Comparison of ENCODE assay signal across 24 mouse cellular contexts in genomic region chr13:81222377-81222776, GRCm38 (mm10).
"Had no signal": no experiment of that assay in that cellular context is flagged by ENCODE, and none has a peak within 500 bp of the region (broad histone marks: within the 10 kb centered on the region; RNA-seq: fewer than 3 reads in every experiment).

No protein-coding gene starts in this region.

- H3K36me3 ChIP-seq: heart, embryonic 13.5 days; heart, embryonic 15.5 days; hindbrain, embryonic 13.5 days; hindbrain, embryonic 15.5 days; kidney, embryonic 15.5 days; liver, embryonic 13.5 days had no signal

- H3K27ac ChIP-seq: heart, adult 2 months; heart, embryonic 13.5 days; heart, embryonic 15.5 days; hindbrain, embryonic 13.5 days; hindbrain, embryonic 15.5 days; hindbrain, postnatal 0 days; kidney, embryonic 15.5 days; kidney, postnatal 0 days; layer of hippocampus, adult 2 months; left cerebral cortex, adult 2 months; liver, embryonic 13.5 days had no signal

- H3K4me2 ChIP-seq: heart, embryonic 11.5 days; heart, embryonic 13.5 days; heart, embryonic 15.5 days; hindbrain, embryonic 13.5 days; hindbrain, embryonic 15.5 days; kidney, embryonic 15.5 days; liver, embryonic 11.5 days; liver, embryonic 13.5 days had no signal

- H3K9ac ChIP-seq: forebrain, postnatal 0 days; heart, embryonic 13.5 days; heart, embryonic 15.5 days; hindbrain, embryonic 13.5 days; hindbrain, embryonic 15.5 days; kidney, embryonic 15.5 days; liver, embryonic 13.5 days had no signal

- H3K4me1 ChIP-seq: heart, embryonic 13.5 days; heart, embryonic 15.5 days; hindbrain, embryonic 13.5 days; hindbrain, embryonic 15.5 days; kidney, embryonic 15.5 days; liver, embryonic 13.5 days had no signal

- H3K9me3 ChIP-seq: heart, embryonic 13.5 days; heart, embryonic 15.5 days; hindbrain, embryonic 13.5 days; hindbrain, embryonic 15.5 days; kidney, embryonic 15.5 days; liver, embryonic 13.5 days had no signal

- DNase-seq: forebrain, postnatal 0 days; gastrocnemius, postnatal 14 days; gastrocnemius, postnatal 36 days; heart, adult 11 months; heart, adult 2 months; heart, postnatal 14 days; heart, postnatal 36 days; kidney, adult 18-20 months; kidney, adult 8-10 months; kidney, postnatal 14 days; kidney, postnatal 36 days; liver; liver, embryonic 13.5 days had no signal

- H3K4me3 ChIP-seq: heart, adult 2 months; heart, embryonic 13.5 days; heart, embryonic 15.5 days; hindbrain, embryonic 13.5 days; hindbrain, embryonic 15.5 days; kidney, embryonic 15.5 days; layer of hippocampus, adult 2 months; left cerebral cortex, adult 2 months; liver, embryonic 13.5 days had no signal

- H3K27me3 ChIP-seq: heart, embryonic 13.5 days; heart, embryonic 15.5 days; hindbrain, embryonic 13.5 days; hindbrain, embryonic 15.5 days; kidney, embryonic 15.5 days; liver, embryonic 13.5 days had no signal

- ATAC-seq: forebrain, postnatal 0 days; hindbrain, postnatal 0 days had no signal
